Mouse (Mus musculus) limb, embryonic 11.5 days (tissue): ENCODE measurements at regions not wholly inside any gene's neighbourhood (a gene's known extent, or its start where the extent isn't known, plus 50 kb on each side); places are given as distances from the start of the nearest gene placed in this dataset.

Experiments
- ATAC-seq: fragments of 200-750 bp; cut with Nextera tagmentation; 2 replicates; pipeline ENCODE4 v1.8.0; 2017; ENCODE audit warnings: low read depth; ENCODE audit not compliant: insufficient number of reproducible peaks, low FRiP score, low TSS enrichment
- DNase-seq: peaks from one replicate; pipeline ENCODE4 v3.0.0-alpha.2; 2015; ENCODE audit warnings: low spot score
- H3K27ac ChIP-seq: fragments of 300-500 bp; sonication (generic); replicated peaks from 2 replicates; pipeline ENCODE4 v1.5.1; 2014; ENCODE audit warnings: low read depth, mild to moderate bottlenecking, low read length
- H3K27me3 ChIP-seq: fragments of 300-500 bp; sonication (generic); 2 replicates; pipeline ENCODE4 v1.6.1; 2014; ENCODE audit warnings: mild to moderate bottlenecking, low read length, mixed read lengths; ENCODE audit not compliant: control insufficient read depth, insufficient read depth
- H3K36me3 ChIP-seq: fragments of 300-500 bp; sonication (generic); 2 replicates; pipeline ENCODE4 v1.6.1; 2014; ENCODE audit warnings: mild to moderate bottlenecking, low read length, moderate library complexity, mixed read lengths; ENCODE audit not compliant: control insufficient read depth, insufficient read depth
- H3K4me1 ChIP-seq: fragments of 300-500 bp; sonication (generic); 2 replicates; pipeline ENCODE4 v1.6.1; 2014; ENCODE audit warnings: low read length, mixed read lengths; ENCODE audit not compliant: control insufficient read depth, insufficient read depth
- H3K4me2 ChIP-seq: fragments of 300-500 bp; sonication (generic); 2 replicates; pipeline ENCODE4 v1.6.1; 2014; ENCODE audit warnings: low read depth, mild to moderate bottlenecking, moderate library complexity; ENCODE audit not compliant: severe bottlenecking
- H3K4me3 ChIP-seq: fragments of 300-500 bp; sonication (generic); 2 replicates; pipeline ENCODE4 v1.5.1; 2014; ENCODE audit warnings: low read depth, low read length
- H3K9ac ChIP-seq: fragments of 300-500 bp; sonication (generic); 2 replicates; pipeline ENCODE4 v1.6.1; 2014; ENCODE audit warnings: mild to moderate bottlenecking, low read length
- H3K9me3 ChIP-seq: fragments of 300-500 bp; sonication (generic); 2 replicates; pipeline ENCODE4 v1.6.1; 2016; ENCODE audit warnings: low read length; ENCODE audit not compliant: control insufficient read depth
- WGBS: fragments of 180-500 bp; shearing (Covaris S2); extraction: QIAGEN DNeasy Blood & Tissue Kit; methylation state at CpG from one replicate; pipeline ENCODE4 v1.1.7; 2014; 5-methylcytosine and 5-hydroxymethylcytosine counted together

DNA sequence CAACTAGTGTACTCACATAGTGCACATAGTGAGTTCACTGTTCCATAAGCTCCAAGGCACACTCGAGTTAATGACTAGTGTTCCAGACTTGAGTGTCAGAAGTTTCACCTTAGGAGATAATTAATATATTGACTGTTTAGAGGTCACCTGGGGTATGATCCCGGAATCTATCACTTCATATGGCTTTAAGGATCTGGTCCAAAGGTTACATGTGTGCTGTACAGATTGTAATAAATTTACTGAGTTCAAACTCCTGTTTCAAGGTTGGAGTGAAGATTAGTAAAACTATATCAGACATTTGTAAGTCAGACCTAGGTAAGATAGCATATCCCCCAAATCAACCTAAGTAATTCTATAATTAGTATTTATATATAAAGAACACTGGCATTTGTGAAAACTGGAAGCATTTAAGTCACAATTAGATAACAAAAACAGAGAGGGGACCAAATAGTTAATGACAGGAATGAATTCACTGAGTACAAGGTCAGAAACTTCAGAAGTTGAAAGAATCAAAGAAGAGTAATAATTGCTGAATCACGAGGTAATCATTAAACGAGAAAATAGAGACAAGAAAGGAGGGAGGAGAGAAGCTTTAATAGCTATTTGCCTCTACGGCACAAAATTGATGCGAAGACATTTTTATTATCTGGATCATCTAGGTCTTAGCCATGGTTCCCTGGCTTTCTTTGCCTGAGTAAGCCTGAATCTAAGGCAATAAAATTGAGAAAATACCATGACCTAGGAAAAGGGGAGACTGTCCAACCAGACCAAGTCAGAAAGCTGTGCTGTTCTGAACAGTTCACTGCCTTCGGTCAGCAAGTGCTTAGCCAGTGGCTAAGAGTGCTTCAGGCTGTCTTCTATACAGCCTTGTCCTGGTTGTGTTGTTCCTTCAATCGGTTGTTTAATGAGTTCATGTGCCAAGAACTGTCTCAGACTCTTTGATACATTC lies 112.6 kb upstream of the Zfand5 start:
- no peak for DNase-seq
- WGBS = 69% methylated on average over 8 of the region's 8 CpGs
- H3K27ac ChIP-seq = no peak overlapping the region
- ATAC-seq = no peak
- H3K9ac ChIP-seq = no peak overlapping the region
- H3K4me2 ChIP-seq = no peak overlapping the region
- H3K27me3 ChIP-seq = no peaks in the 10 kb centered on the region
- no peaks in the 10 kb centered on the region for H3K36me3 ChIP-seq
- no peaks in the 10 kb centered on the region for H3K4me1 ChIP-seq
- H3K9me3 ChIP-seq = no peaks in the 10 kb centered on the region
- H3K4me3 ChIP-seq = no peak overlapping the region

GRCm38 (mm10) chr19:21154162-21154561 lies 117.9 kb upstream of the Zfand5 start:
- Histone ChIP-seq H3K4me2 (no peak overlapping the region), H3K27ac (no peak overlapping the region), H3K9me3 (no peaks in the 10 kb centered on the region), H3K9ac (no peak overlapping the region), H3K4me1 (no peaks in the 10 kb centered on the region), H3K27me3 (no peaks in the 10 kb centered on the region), H3K36me3 (no peaks in the 10 kb centered on the region), H3K4me3 (no peak overlapping the region)
- ATAC-seq (no peak), DNase-seq (no peak)
- 75% methylated on average over 1 of the region's 1 CpGs for WGBS

- Histone ChIP-seq H3K27ac (no peak overlapping the region), H3K27me3 (no peaks in the 10 kb centered on the region), H3K9me3 (no peaks in the 10 kb centered on the region), H3K36me3 (no peaks in the 10 kb centered on the region), H3K4me3 (no peak overlapping the region), H3K4me1 (no peaks in the 10 kb centered on the region), H3K9ac (no peak overlapping the region), H3K4me2 (no peak overlapping the region)
- DNase-seq = no peak
- no peak for ATAC-seq
- 87% methylated on average over 3 of the region's 3 CpGs for WGBS
Measured at GRCm38 (mm10) chr19:21152027-21152426, 120.1 kb upstream of the Zfand5 start.

- no peaks in the 10 kb centered on the region for H3K36me3 ChIP-seq
- no peaks in the 10 kb centered on the region for H3K9me3 ChIP-seq
- no peak overlapping the region for H3K4me2 ChIP-seq
- 83% methylated on average over 3 of the region's 3 CpGs for WGBS
- no peak overlapping the region for H3K9ac ChIP-seq
- H3K4me3 ChIP-seq = no peak overlapping the region
- H3K27me3 ChIP-seq = no peaks in the 10 kb centered on the region
- H3K27ac ChIP-seq = no peak overlapping the region
- no peak for ATAC-seq
- H3K4me1 ChIP-seq = no peaks in the 10 kb centered on the region
- DNase-seq = no peak
Measured at GRCm38 (mm10) chr19:21150849-21151248, 121.2 kb upstream of the Zfand5 start.

GRCm38 (mm10) chr19:21150241-21150640 lies 121.8 kb upstream of the Zfand5 start:
- Histone ChIP-seq H3K9me3 (no peaks in the 10 kb centered on the region), H3K4me1 (no peaks in the 10 kb centered on the region), H3K4me2 (no peak overlapping the region), H3K36me3 (no peaks in the 10 kb centered on the region), H3K9ac (no peak overlapping the region), H3K4me3 (no peak overlapping the region), H3K27me3 (no peaks in the 10 kb centered on the region), H3K27ac (no peak overlapping the region)
- 80% methylated on average over 1 of the region's 1 CpGs for WGBS
- ATAC-seq = no peak
- no peak for DNase-seq

DNA sequence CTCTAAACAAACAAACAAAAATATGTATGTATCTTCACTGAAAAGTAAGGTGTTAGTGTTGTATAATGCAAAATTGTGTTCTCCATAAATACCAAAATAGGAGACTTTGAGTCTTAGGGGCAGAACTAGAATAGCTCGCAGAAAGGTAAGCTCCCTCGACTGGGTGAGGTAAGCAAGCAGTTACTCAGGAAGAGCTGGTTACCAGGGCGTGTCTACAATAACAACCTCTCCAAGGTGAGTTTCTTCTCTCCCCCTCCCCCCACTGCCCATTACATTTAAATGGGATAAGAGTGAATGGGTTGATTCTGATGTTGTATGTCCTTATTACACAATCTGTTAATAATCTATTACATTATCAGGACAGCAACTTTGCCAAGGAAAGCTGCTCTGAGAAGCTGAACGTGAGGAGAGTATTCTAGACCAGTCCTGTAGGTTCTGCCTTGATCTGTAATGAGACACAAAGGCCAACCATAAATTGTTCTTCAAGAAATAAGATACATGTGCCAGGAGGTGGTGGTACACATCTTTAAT lies 125.2 kb upstream of the Zfand5 start:
- H3K27me3 ChIP-seq = no peaks in the 10 kb centered on the region
- DNase-seq = no peak
- H3K9me3 ChIP-seq = no peaks in the 10 kb centered on the region
- no peak overlapping the region for H3K9ac ChIP-seq
- H3K36me3 ChIP-seq = no peaks in the 10 kb centered on the region
- no peak overlapping the region for H3K27ac ChIP-seq
- WGBS = 79% methylated on average over 4 of the region's 4 CpGs
- peaks cover 7% of the 10 kb centered on the region; the same call in 1 of the 2 replicates for H3K4me1 ChIP-seq
- no peak overlapping the region for H3K4me3 ChIP-seq
- H3K4me2 ChIP-seq = no peak overlapping the region
- no peak for ATAC-seq

DNA sequence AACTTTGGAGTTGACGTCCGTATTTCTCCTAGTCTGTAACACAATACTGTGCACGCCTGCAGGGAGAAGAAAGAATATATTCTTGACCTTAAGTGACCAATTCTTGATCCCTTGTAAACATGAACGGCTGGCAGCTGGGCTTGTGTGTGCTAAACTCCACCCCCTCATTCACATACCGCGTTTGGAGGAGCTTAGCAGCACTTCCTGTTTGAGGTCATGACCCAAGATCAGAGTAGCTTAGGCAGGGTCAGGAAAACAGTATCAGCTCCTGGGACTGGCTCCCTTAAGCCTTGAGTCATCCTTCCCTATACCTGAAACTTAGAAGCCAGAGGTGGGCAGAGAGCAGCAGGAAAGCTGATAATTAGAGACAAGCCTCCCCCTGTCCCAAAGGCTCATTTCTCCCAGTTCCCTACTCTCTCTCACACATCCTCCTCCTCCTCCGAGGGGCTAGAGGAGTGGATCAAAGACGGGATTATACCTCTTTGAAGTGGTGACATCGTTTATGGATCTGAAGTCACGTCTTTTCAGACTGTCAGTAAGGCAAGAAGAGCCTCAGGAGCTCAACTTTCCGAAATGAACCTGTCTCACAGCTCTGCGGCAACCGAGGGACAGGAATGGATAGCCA lies 127.3 kb upstream of the Zfand5 start:
- Histone ChIP-seq H3K9me3 (no peaks in the 10 kb centered on the region), H3K4me1 (peaks cover 7% of the 10 kb centered on the region; the same call in 1 of the 2 replicates), H3K27ac (no peak overlapping the region), H3K36me3 (no peaks in the 10 kb centered on the region), H3K27me3 (no peaks in the 10 kb centered on the region), H3K4me3 (no peak overlapping the region), H3K9ac (no peak overlapping the region), H3K4me2 (peak overlapping the region; percentile 13)
- DNase-seq (peak; percentile 56), ATAC-seq (peak; percentile 70; the same call in 1 of the 2 replicates)
- 7% methylated on average over 13 of the region's 13 CpGs for WGBS

DNA sequence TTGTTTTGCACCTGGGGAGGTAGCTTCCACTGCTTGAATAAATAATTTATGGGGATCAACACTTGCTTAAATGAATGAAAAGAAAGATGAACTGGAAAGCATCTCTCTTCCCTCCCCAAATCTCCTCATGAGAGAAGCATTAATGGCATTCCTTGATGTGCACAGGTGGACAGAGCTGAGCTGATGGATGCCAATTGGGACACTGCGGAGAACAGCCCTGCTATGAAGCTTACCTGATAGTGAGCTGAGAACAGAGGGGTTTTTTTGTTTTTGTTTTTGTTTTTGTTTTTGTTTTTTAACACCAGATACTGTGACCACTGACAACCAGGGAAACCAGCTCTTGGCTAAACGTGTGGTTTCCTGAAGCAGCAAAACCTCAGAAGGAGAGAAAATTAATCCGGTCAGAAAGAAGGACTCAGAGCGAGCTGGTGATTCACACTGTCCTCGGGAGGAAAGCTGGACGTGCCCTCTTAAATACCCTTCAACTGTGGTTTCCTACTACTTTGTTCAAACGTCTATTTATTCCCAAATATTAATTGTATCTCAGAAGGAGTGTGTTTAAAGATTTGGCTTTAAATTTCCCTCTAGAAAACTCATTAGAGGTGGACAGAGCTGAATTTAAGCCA lies 128.0 kb upstream of the Zfand5 start:
- ATAC-seq (no peak), DNase-seq (no peak)
- H3K9ac ChIP-seq = no peak overlapping the region
- no peak overlapping the region for H3K27ac ChIP-seq
- no peak overlapping the region for H3K4me3 ChIP-seq
- H3K27me3 ChIP-seq = no peaks in the 10 kb centered on the region
- H3K4me1 ChIP-seq = peaks cover 7% of the 10 kb centered on the region; the same call in 1 of the 2 replicates
- 40% methylated on average over 7 of the region's 7 CpGs for WGBS
- no peak overlapping the region for H3K4me2 ChIP-seq
- no peaks in the 10 kb centered on the region for H3K9me3 ChIP-seq
- H3K36me3 ChIP-seq = no peaks in the 10 kb centered on the region
